Mouse (Mus musculus) thymus, adult 2 months (tissue): ENCODE results near the gene Sugp2. TPM values are rescaled to one million over a fixed set of nuclear protein-coding genes. Genes with fewer than 3 reads are reported as not detected.

ENCODE experiments used
- DNase-seq: peaks from one replicate; pipeline ENCODE4 v3.0.0; 2021
- H3K27ac ChIP-seq: fragments of 200-500 bp; 2 replicates; pipeline ENCODE4 v1.5.1; 2012; ENCODE audit warnings: low read length, control low read depth; ENCODE audit not compliant: control insufficient read depth, insufficient read depth
- H3K27me3 ChIP-seq: fragments of 200-500 bp; 2 replicates; pipeline ENCODE4 v1.6.1; 2012; ENCODE audit warnings: mild to moderate bottlenecking, low read length, moderate library complexity, mixed read lengths; ENCODE audit not compliant: control insufficient read depth, insufficient read depth
- H3K36me3 ChIP-seq: fragments of 200-500 bp; 2 replicates; pipeline ENCODE4 v1.6.1; 2012; ENCODE audit warnings: mild to moderate bottlenecking, low read length, moderate library complexity; ENCODE audit not compliant: control insufficient read depth, insufficient read depth
- H3K4me1 ChIP-seq: fragments of 200-500 bp; replicated peaks from 2 replicates; pipeline ENCODE4 v1.6.1; 2012; ENCODE audit warnings: low read length; ENCODE audit not compliant: control insufficient read depth, insufficient read depth
- H3K4me3 ChIP-seq: fragments of 200-500 bp; 2 replicates; pipeline ENCODE4 v1.5.1; 2012; ENCODE audit warnings: mild to moderate bottlenecking, low read length, control low read depth, moderate library complexity; ENCODE audit not compliant: control insufficient read depth, insufficient read depth
- CTCF ChIP-seq: fragments of 200-500 bp; IDR thresholded peaks from 2 replicates; pipeline ENCODE4 v1.5.1; 2012; ENCODE audit warnings: mild to moderate bottlenecking, control low read depth, low read length, moderate library complexity, borderline replicate concordance; ENCODE audit not compliant: control insufficient read depth, poor library complexity, insufficient read depth; ENCODE audit errors: extremely low read depth
- POLR2A ChIP-seq: fragments of 200-500 bp; IDR thresholded peaks from 2 replicates; pipeline ENCODE4 v1.6.1; 2012; ENCODE audit warnings: mild to moderate bottlenecking, low read length, control low read depth, moderate library complexity; ENCODE audit not compliant: control insufficient read depth, poor library complexity, insufficient read depth; ENCODE audit errors: extremely low read depth
- WGBS: fragments of 180-500 bp; shearing (Covaris S2); methylation state at CpG from one replicate; pipeline ENCODE4 v1.1.7; 2018; 5-methylcytosine and 5-hydroxymethylcytosine counted together
- polyA plus RNA-seq: library from polyadenylated mRNA; depleted of rRNA; stranded (reverse); fragments of >200 nt; gene quantifications from 2 replicates; pipeline ENCODE4 v1.2.3, GENCODE M21; 2012

Sugp2 gene
- polyA plus RNA-seq, 1 experiment: 103 TPM

GRCm38 (mm10) chr8:70220236-70220840, 13.7 kb upstream of the Sugp2 start:
- WGBS: 93% methylated on average over 8 of the region's 8 CpGs
- no peak for DNase-seq
- H3K36me3 ChIP-seq: no peaks in the 10 kb centered on the region
- no peaks in the 10 kb centered on the region for H3K4me1 ChIP-seq
- no peak overlapping the region for H3K4me3 ChIP-seq
- H3K27ac ChIP-seq: no peak overlapping the region
- no peak for TF ChIP-seq CTCF
- no peak for TF ChIP-seq POLR2A
- no peaks in the 10 kb centered on the region for H3K27me3 ChIP-seq

GRCm38 (mm10) chr8:70220911-70221310, 13.1 kb upstream of the Sugp2 start:
- 100% methylated on average over 3 of the region's 3 CpGs for WGBS
- H3K27ac ChIP-seq: no peak overlapping the region
- DNase-seq: no peak
- no peak for TF ChIP-seq CTCF
- no peak for TF ChIP-seq POLR2A
- H3K4me1 ChIP-seq: no peaks in the 10 kb centered on the region
- H3K36me3 ChIP-seq: no peaks in the 10 kb centered on the region
- no peaks in the 10 kb centered on the region for H3K27me3 ChIP-seq
- no peak overlapping the region for H3K4me3 ChIP-seq

GRCm38 (mm10) chr8:70222041-70222440, 12.0 kb upstream of the Sugp2 start:
- Histone ChIP-seq H3K27ac (no peak overlapping the region), H3K4me1 (no peaks in the 10 kb centered on the region), H3K4me3 (no peak overlapping the region), H3K27me3 (no peaks in the 10 kb centered on the region), H3K36me3 (no peaks in the 10 kb centered on the region)
- TF ChIP-seq CTCF (no peak), POLR2A (no peak)
- no peak for DNase-seq
- 98% methylated on average over 12 of the region's 12 CpGs for WGBS

- H3K4me1 ChIP-seq: no peaks in the 10 kb centered on the region
- no peaks in the 10 kb centered on the region for H3K27me3 ChIP-seq
- WGBS: 76% methylated on average over 6 of the region's 6 CpGs
- no peak overlapping the region for H3K27ac ChIP-seq
- DNase-seq: no peak
- no peak overlapping the region for H3K4me3 ChIP-seq
- peak; percentile 45; the same call in 1 of the 2 replicates for TF ChIP-seq CTCF
- no peak for TF ChIP-seq POLR2A
- no peaks in the 10 kb centered on the region for H3K36me3 ChIP-seq
These were observed 10.7 kb upstream of the Sugp2 start for GRCm38 (mm10) chr8:70223341-70223740.

- Histone ChIP-seq H3K36me3 (no peaks in the 10 kb centered on the region), H3K4me1 (no peaks in the 10 kb centered on the region), H3K27ac (no peak overlapping the region), H3K27me3 (no peaks in the 10 kb centered on the region), H3K4me3 (no peak overlapping the region)
- no peak for TF ChIP-seq POLR2A
- TF ChIP-seq CTCF: no peak
- no peak for DNase-seq
- 89% methylated on average over 4 of the region's 4 CpGs for WGBS
These were observed 6.0 kb upstream of the Sugp2 start for GRCm38 (mm10) chr8:70227997-70228396.

- no peak overlapping the region for H3K27ac ChIP-seq
- no peak for DNase-seq
- peaks cover 5% of the 10 kb centered on the region for H3K4me1 ChIP-seq
- H3K36me3 ChIP-seq: no peaks in the 10 kb centered on the region
- 97% methylated on average over 9 of the region's 9 CpGs for WGBS
- no peak overlapping the region for H3K4me3 ChIP-seq
- no peak for TF ChIP-seq POLR2A
- TF ChIP-seq CTCF: no peak
- no peaks in the 10 kb centered on the region for H3K27me3 ChIP-seq
These were observed 3.2 kb upstream of the Sugp2 start for GRCm38 (mm10) chr8:70230837-70231236.

- Histone ChIP-seq H3K36me3 (peaks cover 17% of the 10 kb centered on the region), H3K27me3 (no peaks in the 10 kb centered on the region), H3K27ac (no peak overlapping the region), H3K4me3 (peak overlapping the region; percentile 82), H3K4me1 (peaks cover 5% of the 10 kb centered on the region)
- 8% methylated on average over 13 of the region's 13 CpGs for WGBS
- TF ChIP-seq CTCF: no peak
- no peak for TF ChIP-seq POLR2A
- DNase-seq: no peak
These were observed 420 bp upstream of the Sugp2 start for GRCm38 (mm10) chr8:70233606-70234005.
